Mouse (Mus musculus) left cerebral cortex, adult 9 months (tissue): Measurements from ENCODE around the gene Slc25a29.
"Not testable (repeated sequence)": the region's sequence is repeated elsewhere in the genome, so short reads cannot be mapped to it uniquely, and the experiment has no call there.

Source experiments
- DNase-seq, 2 experiments: peaks; one replicate each; pipeline ENCODE4 v3.0.0; 2022; ENCODE audit warnings: low spot score in 2 of 2

Gene Slc25a29

DNA sequence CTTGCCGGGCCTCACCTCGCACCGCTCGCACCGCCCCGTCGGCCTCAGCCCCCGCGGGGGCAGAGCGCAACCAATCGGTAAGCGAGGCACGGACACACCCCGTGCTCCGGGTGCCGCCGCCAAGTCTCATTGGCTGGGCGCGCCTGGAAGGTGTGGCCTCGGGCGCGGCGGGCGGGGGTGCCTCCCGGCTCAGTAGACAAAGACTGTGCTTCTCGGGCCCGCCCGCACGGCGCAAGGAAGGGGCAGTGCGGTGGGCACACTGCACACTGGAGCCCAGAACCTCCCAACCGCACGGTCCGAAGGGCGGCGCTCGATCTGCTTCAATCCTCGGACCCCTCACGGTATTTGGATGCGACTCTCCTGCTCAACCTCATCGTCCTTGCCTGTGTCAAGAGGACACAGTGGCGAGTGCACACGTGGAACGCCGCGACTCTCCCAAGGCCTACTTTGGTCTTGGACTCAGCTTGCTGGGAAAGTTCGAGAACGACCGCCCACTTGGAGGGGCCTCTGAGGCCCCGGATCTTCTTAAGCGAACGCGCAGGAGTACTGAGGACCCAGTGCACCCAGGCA is at the start of gene Slc25a29, which contains the start of gene Slc25a47:
Gene Slc25a29 (minus strand): TSS at position 44 of the 570 bp plus-strand sequence.
Gene Slc25a47 (plus strand): TSS at position 207 of the 570 bp plus-strand sequence.
- peak; percentile 89 to 96 for DNase-seq

DNA sequence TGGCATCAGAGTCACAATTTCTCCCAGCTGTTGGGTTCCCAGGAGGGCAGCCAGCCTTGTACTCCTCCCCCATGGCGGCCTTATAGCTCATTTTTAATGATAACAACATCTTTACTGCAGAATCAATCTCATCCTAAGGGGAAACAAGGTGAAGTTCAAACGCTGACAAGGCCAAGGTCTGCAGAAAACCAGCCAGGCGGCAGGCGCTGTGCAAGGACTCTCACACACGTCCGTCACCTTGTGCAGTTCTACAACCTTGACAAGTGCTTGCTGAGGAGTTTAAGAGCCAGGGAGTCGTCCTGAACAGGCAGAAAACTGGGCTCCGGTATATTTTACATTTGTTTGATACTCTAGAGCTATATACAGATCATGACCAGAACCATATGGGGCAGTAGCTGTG is 47.1 kb upstream of the Slc25a29 start:
- no peak for DNase-seq

DNA sequence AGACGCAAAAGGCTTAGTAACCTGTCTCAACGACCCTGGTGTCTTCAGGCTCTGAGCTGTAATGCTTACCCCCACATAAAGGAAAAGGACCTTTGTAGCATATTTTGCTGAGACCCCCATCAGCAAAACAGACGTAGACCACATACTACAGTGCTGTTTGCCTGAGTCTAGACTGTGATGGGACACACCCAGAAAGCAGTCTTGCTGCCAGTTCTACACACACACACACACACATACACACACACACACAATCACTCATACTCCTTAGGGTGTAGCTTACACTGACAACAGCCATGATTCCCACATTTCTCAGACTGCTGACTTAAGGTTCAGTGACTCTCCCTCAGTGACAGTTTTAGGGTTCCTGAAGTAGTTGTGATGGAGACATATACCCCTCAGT is 45.5 kb upstream of the Slc25a29 start:
- DNase-seq: no peak

DNA sequence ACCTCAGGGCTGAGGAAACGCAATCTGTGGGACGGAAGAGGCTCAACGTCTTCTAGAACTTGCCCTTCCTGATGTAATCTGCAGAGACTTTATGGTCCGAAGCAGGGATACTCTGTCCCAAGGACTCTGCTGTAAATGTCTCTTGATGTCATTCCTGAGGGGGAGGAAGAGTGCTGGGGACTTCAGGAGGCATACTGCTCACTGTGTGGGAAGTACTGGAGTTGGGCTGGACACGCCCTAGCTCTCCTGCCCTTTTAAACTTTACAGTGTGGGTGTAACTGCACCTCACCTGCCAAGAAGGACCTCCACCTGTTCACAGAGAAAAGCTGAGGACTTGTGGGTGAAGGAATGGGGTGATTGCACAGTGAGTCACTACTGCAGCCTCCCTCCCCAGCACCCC is 44.9 kb upstream of the Slc25a29 start:
- no peak for DNase-seq

DNA sequence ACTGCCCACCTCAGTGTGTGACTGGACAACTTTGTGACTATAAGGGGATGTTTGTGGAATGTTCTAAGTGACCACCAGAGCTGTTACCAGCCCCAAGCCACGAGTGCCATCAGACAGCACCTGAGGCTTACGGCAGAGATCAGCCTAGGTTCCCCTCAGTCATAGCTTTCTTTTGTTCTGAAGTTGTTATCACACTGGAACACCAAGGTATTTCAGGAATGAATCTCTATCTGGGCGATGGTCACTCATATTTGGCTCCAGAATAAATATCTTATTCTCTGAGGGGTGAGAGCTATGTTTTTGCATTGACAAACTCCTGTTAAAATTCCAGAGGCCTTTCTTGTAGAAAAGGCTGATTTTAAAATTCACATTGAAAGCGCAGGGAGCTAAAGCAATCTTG is 43.5 kb upstream of the Slc25a29 start:
- DNase-seq: no peak

DNA sequence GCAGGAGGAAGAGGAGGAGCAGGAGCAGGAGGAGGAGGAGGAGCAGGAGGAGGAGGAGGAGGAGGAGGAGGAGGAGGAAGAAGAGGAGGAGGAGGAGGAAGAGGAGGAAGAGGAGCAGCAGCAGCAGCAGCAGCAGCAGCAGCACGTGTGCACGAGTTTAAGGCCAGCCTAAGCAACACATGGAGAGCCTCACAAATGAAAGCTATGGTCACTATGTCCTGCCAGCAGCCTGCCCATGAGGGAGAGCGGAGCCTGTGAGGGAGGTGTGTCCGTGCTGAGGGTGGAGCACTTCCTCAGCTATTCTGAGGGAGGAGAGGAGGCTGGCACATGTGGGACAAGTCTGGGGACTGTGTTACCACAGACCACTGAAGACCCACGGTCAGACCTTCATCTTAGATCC is 37.4 kb upstream of the Slc25a29 start:
- no peak for DNase-seq

DNA sequence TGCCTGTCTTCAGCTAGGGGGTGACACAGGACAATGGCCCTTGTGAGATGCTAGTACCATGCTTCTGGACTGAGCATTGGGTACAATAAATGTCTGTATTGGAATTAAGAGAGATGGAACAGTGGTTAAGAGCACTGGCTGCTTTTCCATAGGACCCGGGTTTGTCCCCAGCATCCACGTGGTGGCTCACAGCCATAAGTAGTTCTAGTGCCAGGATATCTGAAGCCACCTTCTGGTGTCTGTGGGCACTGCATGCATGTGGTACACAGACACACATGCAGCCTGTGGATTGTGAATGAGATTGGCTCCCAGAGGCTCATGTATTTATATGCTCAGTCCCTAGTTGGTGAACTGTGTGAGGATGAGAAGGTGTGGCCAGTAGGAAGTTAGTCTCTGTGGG is 33.9 kb upstream of the Slc25a29 start:
- no peak for DNase-seq

DNA sequence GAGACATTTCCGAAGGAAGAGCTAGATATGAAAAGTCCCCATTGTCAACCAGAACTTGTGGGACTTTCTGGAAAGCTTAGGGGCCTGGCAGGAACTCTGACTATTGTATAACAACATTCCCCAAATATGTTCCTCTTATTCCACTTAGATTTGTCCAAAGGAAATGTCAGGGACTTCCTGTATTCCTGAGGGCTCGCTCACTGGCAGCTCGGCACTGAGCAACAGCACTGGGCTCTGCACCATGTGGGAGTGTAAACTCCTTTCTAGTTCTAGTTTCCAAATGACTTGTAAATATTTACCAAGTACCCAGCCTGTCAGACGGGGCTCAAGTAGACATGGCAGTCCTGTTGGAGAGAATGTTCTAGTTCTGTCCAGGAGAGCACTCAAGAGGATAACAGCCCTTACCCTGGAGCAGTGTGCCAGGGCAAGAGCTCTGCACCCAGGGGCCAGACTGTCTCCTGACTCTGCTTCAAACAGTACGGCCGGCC is 29.4 kb upstream of the Slc25a29 start:
- DNase-seq: no peak

DNA sequence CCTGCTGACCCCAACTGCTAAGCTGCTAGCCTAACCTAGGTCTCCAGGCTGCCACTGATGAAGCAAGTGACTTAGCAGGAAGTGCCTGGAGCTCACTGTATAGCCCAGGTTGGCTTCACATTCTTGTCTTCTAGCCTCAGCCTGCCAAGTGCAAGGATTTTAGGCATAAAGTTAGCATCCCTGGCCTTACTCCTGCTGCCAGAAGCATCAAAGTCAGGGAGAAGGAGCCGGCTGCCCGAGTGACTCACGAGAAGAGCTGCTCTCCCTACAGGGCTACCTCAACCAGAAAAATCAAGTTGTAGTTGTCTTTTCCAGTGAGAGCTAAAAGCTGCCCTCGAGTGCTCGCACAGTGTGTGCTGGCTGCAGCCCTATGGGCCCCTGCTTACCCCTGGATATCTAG is 22.8 kb upstream of the Slc25a29 start:
- no peak for DNase-seq

DNA sequence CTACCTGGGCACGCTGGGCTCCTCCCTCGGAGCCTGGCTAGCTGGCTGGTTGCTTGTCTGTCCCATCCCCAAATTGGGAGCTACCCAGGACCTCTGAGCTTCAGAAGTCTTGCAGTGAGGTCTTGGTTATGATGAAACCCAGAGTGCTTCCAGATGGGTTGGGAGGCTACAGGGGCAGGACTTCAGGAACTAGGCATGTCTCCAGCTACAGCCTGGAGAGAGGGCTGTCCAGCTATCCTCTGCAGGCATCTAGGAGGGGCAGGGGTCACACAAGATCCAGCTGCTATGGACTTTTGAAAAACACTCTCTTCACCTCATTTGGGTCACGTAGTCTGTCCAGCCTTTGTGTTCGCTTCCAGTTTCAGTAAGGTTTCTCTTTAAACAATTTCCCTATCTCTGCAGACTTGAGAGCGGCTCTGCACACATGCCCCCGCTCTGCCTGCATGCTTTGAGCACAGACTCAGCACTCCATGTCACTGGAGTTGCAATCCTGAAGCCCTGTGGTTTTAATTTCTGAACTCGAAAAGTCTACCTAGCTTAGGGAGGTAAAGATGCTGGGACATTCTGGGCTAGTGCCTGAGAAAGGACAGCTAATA is 22.0 kb upstream of the Slc25a29 start:
- DNase-seq: no peak

DNA sequence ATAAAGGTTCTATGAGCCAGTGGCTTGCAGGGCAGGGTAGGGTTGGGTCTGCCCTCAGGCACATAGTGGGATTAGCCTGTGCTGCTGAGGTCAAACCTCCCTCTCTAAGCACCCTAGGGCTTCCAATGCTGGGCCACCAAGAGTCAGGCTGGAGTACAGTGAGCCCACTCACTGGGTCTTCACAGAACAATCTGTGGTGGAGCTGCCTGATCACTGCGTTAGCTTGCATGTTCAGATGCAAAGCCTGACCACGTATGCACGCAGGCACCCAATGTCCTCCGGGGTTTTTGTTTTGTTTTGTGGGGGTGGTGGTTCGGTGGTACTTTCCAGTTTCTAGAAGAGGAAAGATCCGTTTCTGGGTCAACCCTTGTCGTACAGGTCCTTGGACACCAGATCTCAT is 21.4 kb upstream of the Slc25a29 start:
- DNase-seq: no peak

DNA sequence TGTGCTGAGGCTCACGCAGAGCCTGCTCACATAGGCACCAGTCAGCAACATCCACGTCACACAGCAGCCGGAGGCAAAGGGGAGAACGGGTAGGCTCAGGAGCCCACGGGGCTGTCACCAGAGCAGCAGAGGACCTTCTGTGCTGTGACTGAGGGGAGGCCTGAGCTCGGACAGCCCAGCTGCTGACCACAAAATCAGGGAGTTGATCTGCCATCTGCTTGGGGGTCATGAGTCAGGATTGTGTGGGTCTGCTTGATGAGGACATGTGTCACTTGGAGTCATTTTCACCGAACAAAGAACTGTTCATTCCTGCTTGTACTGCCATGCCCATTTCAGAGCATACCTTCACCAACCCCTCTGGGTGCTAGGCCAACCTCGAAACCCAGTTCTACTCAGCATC is 20.5 kb upstream of the Slc25a29 start:
- no peak for DNase-seq

DNA sequence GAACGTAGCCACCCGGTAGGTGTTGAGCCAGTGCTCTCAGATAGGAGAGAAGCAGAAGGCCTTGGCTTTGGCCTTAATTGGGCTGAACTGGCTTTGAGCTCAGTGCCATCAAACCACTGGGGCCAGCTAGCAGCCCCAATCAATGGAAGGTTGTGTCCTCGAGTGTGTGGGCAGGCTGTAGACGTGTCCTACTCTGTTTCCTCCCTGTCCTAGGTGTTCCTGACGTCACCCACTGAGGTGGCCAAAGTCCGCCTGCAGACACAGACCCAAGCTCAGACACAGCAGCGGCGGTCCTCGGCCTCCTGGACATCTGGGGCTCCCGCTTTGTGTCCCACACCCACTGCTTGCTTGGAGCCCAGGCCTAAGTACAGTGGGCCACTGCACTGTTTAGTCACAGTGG is 19.4 kb upstream of the Slc25a29 start:
- no peak for DNase-seq

DNA sequence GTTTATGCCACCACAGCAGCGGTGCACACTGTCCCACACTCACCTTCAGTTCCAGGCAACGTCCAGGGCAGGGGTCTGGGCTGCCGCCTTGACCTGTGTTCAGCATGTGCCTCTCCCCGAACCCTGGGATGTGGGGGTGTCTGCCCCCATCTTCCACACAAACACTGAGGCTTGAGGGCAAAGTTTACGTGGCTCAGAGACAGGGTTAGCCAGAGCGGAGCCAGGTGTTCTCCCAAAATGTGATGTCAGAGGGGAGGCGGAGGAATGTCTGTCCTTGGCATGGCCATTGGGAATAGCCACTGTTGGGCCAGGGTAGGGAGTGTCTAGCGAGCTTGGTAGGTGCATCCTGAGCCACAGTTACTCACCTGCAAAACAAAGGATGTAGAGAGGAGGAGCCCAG is 17.1 kb upstream of the Slc25a29 start:
- DNase-seq: no peak

DNA sequence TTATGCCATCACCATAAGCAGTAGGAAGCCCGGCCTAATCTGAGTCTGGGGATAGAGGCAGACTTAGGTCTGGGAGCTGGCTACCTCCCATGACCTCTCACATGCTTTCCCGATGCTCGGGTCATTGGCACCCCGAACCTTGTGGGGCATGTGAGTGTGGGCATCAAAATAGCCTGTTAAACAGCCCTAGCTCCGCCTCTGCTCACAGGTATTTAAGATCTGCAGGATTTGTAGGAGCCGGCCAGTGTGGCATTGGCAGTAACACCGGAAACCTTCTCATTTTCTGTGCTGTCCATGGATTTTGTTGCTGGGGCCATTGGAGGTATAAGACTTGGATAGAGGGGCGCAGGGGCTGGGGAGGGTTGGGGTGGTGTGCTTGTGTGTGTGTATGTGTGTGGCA is 15.2 kb upstream of the Slc25a29 start:
- DNase-seq: no peak

DNA sequence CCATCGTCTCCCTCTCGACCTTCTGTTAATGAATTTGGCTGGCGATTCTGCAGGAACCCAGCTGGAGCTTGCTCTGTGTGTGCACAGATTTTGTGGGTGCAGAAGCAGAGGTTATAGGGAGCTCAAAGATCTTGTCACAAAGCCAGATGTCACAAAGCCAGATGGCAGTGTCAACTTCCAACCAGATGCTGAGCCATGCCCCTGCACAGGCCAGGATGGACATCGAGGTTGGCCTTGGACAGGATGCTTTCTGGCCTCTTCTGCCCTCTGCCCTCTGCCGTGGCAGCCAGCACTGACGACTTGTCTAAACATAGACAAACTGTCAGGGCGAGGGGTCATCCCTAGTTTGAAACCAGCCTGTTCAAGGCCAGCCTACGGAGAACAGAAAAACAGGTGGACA is 14.4 kb upstream of the Slc25a29 start:
- DNase-seq: no peak

DNA sequence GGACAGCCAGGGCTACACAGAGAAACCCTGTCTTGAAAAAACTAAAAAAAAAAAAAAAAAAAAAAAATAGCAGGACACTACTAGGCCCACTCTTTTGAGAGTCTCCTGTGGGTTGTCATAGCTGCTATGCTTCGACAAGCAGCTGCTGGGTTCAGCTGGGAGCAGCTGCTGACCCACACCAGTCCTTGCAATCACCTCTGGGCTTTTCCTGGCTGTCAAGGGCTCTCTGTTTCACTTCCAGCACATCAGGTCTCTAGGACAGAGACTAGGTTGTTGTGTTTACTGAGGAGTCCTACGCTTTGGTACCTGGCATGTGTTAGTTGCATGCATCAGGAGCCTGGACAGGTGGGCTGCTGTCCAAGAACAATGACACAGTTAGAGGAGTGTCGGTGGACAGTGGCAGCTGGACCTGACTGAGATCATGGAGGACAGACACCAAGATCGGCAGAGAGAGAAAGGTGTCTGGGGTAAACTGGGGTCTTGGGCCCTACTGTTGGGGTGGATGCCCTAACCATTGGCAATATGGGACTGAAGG is 13.9 kb upstream of the Slc25a29 start:
- no peak for DNase-seq

DNA sequence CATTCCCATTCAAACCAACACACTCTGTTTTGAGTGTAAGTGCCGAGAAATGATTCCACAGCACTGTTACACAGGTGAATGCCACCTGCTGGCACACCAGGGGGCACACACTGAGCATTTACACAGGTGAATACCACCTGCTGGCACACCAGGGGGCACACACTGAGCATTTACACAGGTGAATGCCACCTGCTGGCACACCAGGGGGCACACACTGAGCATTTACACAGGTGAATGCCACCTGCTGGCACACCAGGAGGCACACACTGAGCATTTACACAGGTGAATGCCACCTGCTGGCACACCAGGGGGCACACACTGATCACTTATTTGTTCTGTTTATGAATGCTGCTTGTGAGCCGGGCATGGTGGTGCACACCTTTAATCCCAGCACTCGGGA is 12.3 kb upstream of the Slc25a29 start:
- not testable (repeated sequence) for DNase-seq

DNA sequence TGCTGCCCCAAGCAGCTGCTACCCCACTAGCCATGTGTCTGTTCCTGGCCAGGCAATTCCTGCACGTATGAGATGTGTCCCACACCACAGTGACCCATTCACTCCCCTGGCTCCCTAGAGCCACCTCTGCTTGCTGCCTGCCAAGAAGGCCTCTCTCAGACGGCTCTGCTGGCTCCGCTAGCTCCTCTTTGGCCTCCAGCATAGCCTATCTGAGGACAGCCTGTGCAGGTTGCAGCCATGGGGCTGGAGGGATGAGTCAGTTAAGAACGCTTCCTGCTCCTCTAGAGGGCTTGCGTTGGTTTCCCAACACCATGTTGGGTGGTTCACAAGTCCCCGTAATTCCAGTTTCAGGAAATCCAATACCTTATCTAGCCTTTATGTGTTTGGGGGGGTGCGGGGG is 7.0 kb upstream of the Slc25a29 start:
- no peak for DNase-seq

DNA sequence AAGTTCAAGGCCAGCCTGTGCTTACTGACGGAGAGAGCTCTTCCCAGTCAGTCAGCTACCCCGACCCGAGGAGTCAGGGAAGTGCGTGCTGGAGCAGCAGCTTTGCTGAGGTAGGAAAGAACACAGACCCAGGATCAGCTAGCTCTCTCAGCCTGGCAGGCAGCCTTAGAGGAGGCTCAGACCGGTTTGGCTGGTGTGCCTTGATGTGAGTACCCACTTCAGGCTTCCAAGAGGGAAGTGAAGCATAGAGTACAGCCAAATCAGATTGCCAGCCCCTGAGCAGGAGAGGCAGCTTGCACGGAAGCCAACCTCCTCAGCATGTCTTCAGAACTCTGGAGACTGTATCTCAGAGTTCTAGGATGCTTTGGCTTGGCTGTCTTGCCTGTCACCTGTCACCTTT is 5.5 kb upstream of the Slc25a29 start:
- DNase-seq: no peak

DNA sequence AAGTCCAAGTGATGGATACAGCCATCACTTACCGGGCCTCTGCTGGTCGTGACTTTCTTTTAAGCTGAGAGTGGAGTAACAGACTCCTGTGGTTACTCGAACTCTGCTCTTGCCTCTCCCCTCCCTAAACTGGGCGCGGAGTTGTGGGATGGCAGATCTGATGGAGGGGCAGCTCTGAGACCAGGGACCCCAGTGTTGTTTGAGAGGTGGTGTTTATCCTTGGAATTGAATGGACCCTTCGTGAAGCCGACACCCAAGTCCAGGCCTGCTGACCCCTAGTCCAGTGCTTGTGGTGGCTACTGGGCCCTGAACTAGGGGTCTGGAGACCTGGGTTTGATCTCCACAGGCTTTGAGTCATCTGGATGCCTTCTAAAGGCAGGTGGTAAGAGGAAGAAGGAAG is 1.0 kb upstream of the Slc25a29 start:
- DNase-seq: no peak

DNA sequence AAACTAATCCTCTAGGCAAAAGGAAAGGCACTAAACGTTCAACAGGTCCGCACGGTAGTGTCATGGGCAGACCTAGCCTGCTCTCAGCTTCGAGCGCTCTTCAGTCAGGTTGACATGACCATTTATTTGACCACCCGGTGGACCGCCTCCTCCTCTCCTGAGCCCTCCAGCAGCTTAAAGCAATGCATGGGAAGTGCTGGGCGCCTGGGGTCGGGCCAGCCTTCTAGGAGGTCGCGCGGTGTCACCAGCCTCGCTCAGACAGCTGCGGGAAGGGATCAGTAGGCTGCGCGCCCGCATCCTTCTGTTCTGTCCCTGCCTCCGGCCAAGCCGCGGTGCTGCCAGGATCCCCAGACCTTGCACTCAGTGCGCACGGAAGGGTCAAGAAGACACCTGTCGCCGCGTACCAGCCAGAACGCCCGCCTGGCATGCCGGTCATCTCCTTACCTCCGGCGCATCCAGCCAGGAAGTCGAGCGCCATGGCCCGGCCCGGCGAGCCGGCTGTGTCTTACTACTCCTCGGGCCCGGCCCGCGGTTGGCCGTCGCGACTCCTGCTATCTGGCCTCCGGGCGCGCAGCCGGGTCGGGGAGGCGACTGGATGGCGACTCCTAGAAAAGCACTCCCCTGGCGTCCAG is 359 bp downstream of the Slc25a29 start:
- no peak for DNase-seq

DNA sequence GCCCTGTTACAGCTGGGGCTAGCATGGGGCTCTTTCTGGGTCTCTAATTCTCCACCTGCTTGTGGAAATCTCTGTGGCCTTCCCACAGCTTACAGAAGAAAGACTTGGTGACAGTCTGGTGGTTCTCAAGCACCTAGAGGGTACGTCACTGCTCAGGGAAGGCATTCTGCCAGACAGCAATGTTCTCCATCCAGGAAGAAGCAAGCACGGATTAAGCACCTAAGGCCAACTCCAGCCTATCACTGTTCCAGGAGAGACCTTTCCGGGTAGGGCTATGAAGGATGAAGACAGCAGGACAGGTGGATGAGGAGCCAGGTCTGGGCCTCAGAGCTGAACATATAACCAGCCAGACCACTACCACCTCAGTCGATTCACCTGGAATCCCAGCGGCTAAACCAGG is 897 bp downstream of the Slc25a29 start:
- no peak for DNase-seq
